Mouse (Mus musculus) E14TG2a.4 (cell line): Measurements from ENCODE around the gene Alox5.

ENCODE experiments used
- H3K27me3 ChIP-seq: 2 replicates; pipeline ENCODE4 v1.6.1; 2014; ENCODE audit warnings: low read length, control low read depth; ENCODE audit not compliant: insufficient read depth
- H3K36me3 ChIP-seq: 2 replicates; pipeline ENCODE4 v1.6.1; 2014; ENCODE audit warnings: low read length, control low read depth; ENCODE audit not compliant: insufficient read depth
- H3K4me1 ChIP-seq: replicated peaks from 2 replicates; pipeline ENCODE4 v1.6.1; 2014; ENCODE audit warnings: low read depth, low read length, control low read depth
- H3K4me3 ChIP-seq: replicated peaks from 2 replicates; pipeline ENCODE4 v1.5.1; 2014; ENCODE audit warnings: mild to moderate bottlenecking, low read length
- H3K9me3 ChIP-seq: 2 replicates; pipeline ENCODE4 v1.6.1; 2014; ENCODE audit warnings: low read length, control low read depth
- CTCF ChIP-seq: conservative IDR thresholded peaks from 2 replicates; pipeline ENCODE4 v1.5.1; 2014; ENCODE audit warnings: low read length
- NANOG ChIP-seq: IDR thresholded peaks from 2 replicates; pipeline ENCODE4 v1.6.1; 2014; ENCODE audit warnings: borderline replicate concordance, low read length, mixed read lengths
- POU5F1 ChIP-seq: IDR thresholded peaks from 2 replicates; pipeline ENCODE4 v1.6.1; 2014; ENCODE audit warnings: low read length, borderline replicate concordance

Gene Alox5

DNA sequence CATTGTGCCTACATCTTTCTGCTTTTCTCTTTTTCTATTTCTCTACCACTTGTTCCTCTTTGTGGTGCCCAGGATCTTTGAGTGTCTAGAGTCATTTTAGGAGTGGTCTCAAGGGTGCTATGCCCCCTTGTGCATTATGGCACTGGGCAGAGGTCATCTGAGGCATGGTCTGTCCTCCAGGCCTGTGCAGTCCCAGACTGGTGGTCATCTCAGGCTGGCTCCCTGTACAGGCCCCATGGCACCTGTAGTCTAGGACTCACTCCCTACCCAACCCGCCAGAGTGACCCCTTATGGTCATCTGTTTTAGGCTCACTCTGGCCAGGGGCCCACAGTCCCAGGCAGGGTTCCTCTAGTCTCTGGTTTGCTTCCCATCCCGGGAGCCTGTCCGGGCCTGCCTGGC is 89.5 kb downstream of the Alox5 start:
- Histone ChIP-seq H3K9me3 (no peaks in the 10 kb centered on the region), H3K4me1 (no peaks in the 10 kb centered on the region; the same call in 1 of the 2 replicates), H3K27me3 (no peaks in the 10 kb centered on the region), H3K4me3 (no peak overlapping the region), H3K36me3 (0 out of 2 replicates have a peak, but pooled peaks cover under 1% of the 10 kb centered on the region)
- TF ChIP-seq CTCF: no peak
- TF ChIP-seq POU5F1: no peak
- TF ChIP-seq NANOG: no peak

DNA sequence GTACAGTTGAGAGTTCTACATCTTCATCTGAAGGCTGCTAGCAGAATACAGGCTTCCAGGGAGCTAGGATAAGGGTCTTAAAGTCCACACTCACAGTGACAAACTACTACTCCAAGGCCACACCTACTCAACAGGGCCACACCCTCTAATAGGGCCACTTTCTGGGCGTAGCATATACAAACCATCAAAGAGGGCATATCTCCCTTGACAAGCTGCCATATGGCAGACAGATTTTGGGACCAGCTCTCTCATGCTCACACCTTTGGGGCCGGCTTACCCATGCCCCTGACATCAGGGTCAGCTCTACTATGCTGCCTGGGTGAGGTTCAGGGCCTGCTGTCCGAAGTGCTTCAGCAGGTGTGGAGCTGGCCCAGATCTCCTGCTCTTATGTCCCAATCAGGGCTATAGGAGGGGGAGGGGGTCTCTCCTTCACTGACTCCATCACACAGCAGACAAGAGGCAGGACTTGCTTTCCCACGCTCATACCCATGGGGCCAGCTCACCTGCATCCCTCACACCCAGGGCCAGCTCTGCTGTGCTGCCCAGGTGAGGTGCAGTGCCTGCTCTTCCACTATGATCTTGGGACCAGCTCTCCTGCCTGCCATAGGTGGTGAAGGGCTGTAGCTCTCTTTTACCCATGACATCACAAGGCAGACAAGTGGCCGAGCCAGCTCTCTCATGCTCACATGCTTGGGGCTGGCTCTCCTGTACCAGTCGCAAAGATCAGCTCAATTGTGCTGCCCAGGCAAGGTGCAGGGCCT is 90.6 kb downstream of the Alox5 start:
- TF ChIP-seq NANOG (no peak), POU5F1 (no peak), CTCF (no peak)
- Histone ChIP-seq H3K27me3 (no peaks in the 10 kb centered on the region), H3K36me3 (no peaks in the 10 kb centered on the region), H3K4me1 (no peaks in the 10 kb centered on the region; the same call in 1 of the 2 replicates), H3K9me3 (no peaks in the 10 kb centered on the region), H3K4me3 (no peak overlapping the region)

DNA sequence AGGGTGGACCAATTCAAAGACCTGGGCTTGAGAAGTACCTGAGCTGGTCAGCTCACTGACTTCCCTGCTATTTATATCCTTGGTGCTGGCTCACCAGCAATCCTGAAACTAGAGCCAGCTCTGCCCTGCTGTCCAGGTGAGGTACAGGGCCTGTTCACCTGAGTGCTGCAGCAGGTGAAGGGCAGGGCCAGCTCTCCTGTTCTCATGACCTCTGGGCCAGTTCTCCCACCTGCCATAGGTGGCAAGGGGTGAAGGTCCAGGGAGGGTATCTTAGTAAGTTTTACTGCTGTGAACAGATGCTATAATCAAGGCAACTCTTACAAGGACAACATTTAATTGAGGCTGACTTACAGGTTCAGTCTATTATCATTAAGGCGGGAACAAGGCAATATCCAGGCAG is 91.2 kb downstream of the Alox5 start:
- H3K4me3 ChIP-seq: no peak overlapping the region
- H3K36me3 ChIP-seq: no peaks in the 10 kb centered on the region
- H3K4me1 ChIP-seq: no peaks in the 10 kb centered on the region; the same call in 1 of the 2 replicates
- H3K27me3 ChIP-seq: no peaks in the 10 kb centered on the region
- TF ChIP-seq CTCF: no peak
- no peak for TF ChIP-seq NANOG
- TF ChIP-seq POU5F1: no peak
- H3K9me3 ChIP-seq: no peaks in the 10 kb centered on the region

DNA sequence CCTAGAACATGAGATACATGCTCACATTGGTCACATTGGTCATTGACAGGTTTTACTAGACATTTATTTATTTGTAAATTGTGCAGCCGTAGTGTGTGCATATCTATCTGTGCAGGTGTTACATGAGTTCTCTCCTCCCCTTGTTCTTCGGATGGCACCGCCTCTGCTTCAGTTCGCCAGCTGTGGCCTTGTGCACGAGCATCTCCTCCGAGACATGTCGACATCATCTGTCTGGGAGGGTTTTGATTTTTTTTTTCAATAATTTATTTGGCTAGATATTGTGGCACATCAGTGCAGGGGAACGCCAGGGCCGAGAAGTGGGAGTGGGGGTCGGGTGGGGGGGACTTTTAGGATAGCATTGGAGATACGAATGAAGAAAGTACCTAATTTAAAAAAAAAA is 93.0 kb downstream of the Alox5 start:
- H3K4me1 ChIP-seq: no peaks in the 10 kb centered on the region; the same call in 1 of the 2 replicates
- no peaks in the 10 kb centered on the region for H3K9me3 ChIP-seq
- H3K4me3 ChIP-seq: no peak overlapping the region
- TF ChIP-seq CTCF (no peak), POU5F1 (no peak), NANOG (no peak)
- no peaks in the 10 kb centered on the region for H3K27me3 ChIP-seq
- H3K36me3 ChIP-seq: no peaks in the 10 kb centered on the region

DNA sequence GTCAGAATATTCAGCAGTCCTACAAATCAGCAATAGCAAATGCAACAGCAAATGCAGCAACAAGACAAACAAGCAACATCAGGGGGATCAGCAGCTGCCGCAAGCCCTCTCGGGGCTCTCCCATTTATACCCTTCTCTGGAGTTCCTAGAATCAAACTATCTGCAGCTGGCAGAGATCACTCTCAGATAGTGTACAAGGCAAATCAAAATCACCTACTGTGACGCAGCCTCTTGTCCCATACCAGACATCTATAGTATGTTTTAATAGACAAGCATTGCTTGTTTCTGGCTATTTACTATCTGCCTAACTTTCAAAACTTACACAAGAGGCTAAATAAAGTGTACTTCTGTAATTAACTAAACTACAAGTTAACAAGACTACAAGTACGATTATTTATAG is 99.0 kb downstream of the Alox5 start:
- Histone ChIP-seq H3K36me3 (no peaks in the 10 kb centered on the region), H3K4me3 (no peak overlapping the region), H3K9me3 (0 out of 2 replicates have a peak, but pooled peaks cover 2% of the 10 kb centered on the region), H3K4me1 (peaks cover 16% of the 10 kb centered on the region), H3K27me3 (no peaks in the 10 kb centered on the region)
- no peak for TF ChIP-seq NANOG

DNA sequence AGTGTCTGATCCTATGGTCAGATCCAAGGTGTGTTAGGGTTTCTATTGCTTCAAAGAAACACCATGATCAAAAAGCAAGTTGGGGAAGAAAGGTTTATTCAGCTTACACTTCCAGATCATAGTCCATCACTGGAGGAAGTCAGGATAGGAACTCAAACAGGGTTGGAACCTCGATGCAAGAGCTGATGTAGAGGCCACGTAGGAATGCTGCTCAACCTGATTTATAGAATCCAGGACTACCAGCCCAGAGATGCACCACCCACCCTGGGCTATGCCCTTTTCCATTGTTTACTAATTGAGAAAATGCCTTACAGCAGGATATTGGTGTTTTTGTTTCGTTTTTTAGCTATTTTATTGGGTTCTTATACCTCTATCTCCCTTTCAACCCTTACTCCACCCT is 99.5 kb downstream of the Alox5 start:
- H3K36me3 ChIP-seq: no peaks in the 10 kb centered on the region
- no peak overlapping the region for H3K4me3 ChIP-seq
- H3K4me1 ChIP-seq: peaks cover 19% of the 10 kb centered on the region
- H3K9me3 ChIP-seq: 0 out of 2 replicates have a peak, but pooled peaks cover 2% of the 10 kb centered on the region
- TF ChIP-seq NANOG (no peak), CTCF (no peak), POU5F1 (no peak)
- no peaks in the 10 kb centered on the region for H3K27me3 ChIP-seq
